Mouse (Mus musculus) C2C12 (cell line): ENCODE results near the gene Ankrd24. TPM values are rescaled to one million over a fixed set of nuclear protein-coding genes. Genes with fewer than 3 reads are reported as not detected.
A peak's percentile ranks its signal among the peaks of the same experiment; 100 is the strongest.

Experiments
- H3K27me3 ChIP-seq: one replicate; pipeline ENCODE4 v1.6.1; 2011; ENCODE audit not compliant: control insufficient read depth, insufficient read depth, insufficient read length
- H3K36me3 ChIP-seq: one replicate; pipeline ENCODE4 v1.6.1; 2011; ENCODE audit not compliant: control insufficient read depth, insufficient read depth
- H3K4me3 ChIP-seq: one replicate; pipeline ENCODE4 v1.5.1; 2011; ENCODE audit warnings: mild to moderate bottlenecking, control low read depth; ENCODE audit not compliant: poor library complexity, insufficient read depth, severe bottlenecking
- H3K79me2 ChIP-seq: one replicate; pipeline ENCODE4 v1.6.1; 2011; ENCODE audit not compliant: control insufficient read depth, insufficient read depth
- H3K79me3 ChIP-seq: one replicate; pipeline ENCODE4 v1.6.1; 2011; ENCODE audit warnings: low read depth, control low read depth
- H3ac ChIP-seq: one replicate; pipeline ENCODE3; 2011; ENCODE audit warnings: low read depth; ENCODE audit not compliant: control insufficient read depth, insufficient read length
- CEBPB ChIP-seq: IDR thresholded peaks from one replicate; pipeline ENCODE4 v1.6.1; 2011; ENCODE audit warnings: low read depth, mild to moderate bottlenecking, control low read depth, moderate library complexity
- CTCF ChIP-seq: IDR thresholded peaks from one replicate; pipeline ENCODE4 v1.5.1; 2011; ENCODE audit not compliant: control insufficient read depth, insufficient read depth, insufficient read length
- FOSL1 ChIP-seq: IDR thresholded peaks from one replicate; pipeline ENCODE4 v1.8.0; 2011; ENCODE audit warnings: mild to moderate bottlenecking, low read length; ENCODE audit not compliant: poor library complexity, insufficient read depth, severe bottlenecking
- MAX ChIP-seq: IDR thresholded peaks from one replicate; pipeline ENCODE4 v1.6.1; 2011; ENCODE audit warnings: mild to moderate bottlenecking, control low read depth
- MYOD1 ChIP-seq: IDR thresholded peaks from one replicate; pipeline ENCODE4 v1.6.1; 2011; ENCODE audit warnings: low read depth; ENCODE audit not compliant: control insufficient read depth, insufficient read length
- MYOG ChIP-seq: IDR thresholded peaks from one replicate; pipeline ENCODE4 v1.6.1; 2011; ENCODE audit not compliant: control insufficient read depth, insufficient read length; ENCODE audit errors: extremely low read depth
- USF1 ChIP-seq: IDR thresholded peaks from one replicate; pipeline ENCODE4 v1.6.1; 2011; ENCODE audit warnings: low read depth, mild to moderate bottlenecking, control low read depth, moderate library complexity
- polyA plus RNA-seq: library from polyadenylated mRNA; unstranded; fragments of >200 nt; fragmentation: generic; extraction: Trizol; gene quantifications from one replicate; pipeline ENCODE4 v1.2.1, GENCODE M21; 2012; ENCODE audit warnings: missing spikeins

Ankrd24 gene
- polyA plus RNA-seq, 1 experiment: 8.5 TPM

DNA sequence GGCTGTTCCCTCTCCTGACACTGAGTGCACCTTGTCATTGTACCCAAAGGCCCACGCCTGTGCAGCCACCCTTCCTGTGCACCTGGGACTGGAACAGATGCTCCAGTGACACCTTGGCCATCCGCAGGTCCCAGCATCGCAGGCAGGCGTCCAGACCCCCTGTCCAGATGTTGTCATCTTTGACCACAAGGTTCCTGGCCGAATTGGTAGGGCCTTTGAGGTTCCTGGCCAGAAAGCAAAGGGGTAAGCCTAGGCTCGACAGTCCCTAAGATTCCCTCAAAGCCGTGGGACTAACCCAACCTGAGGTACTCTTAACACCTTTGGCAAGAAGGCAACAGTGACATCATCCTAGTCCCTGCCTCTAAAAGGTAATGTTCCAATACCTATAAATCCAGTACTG, 35.7 kb upstream of the Ankrd24 start:
- no peaks in the 10 kb centered on the region for H3K27me3 ChIP-seq
- no peaks in the 10 kb centered on the region for H3K79me3 ChIP-seq
- no peak overlapping the region for H3ac ChIP-seq
- H3K36me3 ChIP-seq: no peaks in the 10 kb centered on the region
- no peak for TF ChIP-seq MYOD1
- TF ChIP-seq MYOG: no peak
- TF ChIP-seq CEBPB: no peak
- TF ChIP-seq FOSL1: no peak
- H3K79me2 ChIP-seq: no peaks in the 10 kb centered on the region
- no peak overlapping the region for H3K4me3 ChIP-seq

DNA sequence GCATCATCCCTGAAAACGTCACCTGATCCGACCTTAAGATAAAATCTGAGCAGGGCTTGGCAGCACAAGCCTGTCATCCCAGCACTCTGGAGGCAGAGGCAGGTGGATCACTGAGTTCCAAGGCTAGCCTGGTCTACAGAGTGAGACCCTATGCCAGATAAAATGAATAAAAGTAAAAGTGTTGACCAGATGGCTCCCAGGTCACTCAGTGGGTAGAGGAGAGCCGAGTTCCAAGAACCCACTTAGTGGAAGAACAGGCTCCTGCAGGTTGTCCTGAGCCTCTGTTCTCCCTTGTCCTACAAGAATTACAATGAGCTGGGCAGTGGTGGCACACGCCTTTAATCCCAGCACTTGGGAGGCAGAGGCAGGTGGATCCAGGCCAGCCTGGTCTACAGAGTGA, 35.1 kb upstream of the Ankrd24 start:
- H3K36me3 ChIP-seq: no peaks in the 10 kb centered on the region
- TF ChIP-seq MYOG: no peak
- no peak for TF ChIP-seq FOSL1
- TF ChIP-seq CTCF: no peak
- no peak for TF ChIP-seq MYOD1
- no peak for TF ChIP-seq MAX
- no peak for TF ChIP-seq USF1
- TF ChIP-seq CEBPB: no peak
- H3K4me3 ChIP-seq: no peak overlapping the region
- no peaks in the 10 kb centered on the region for H3K79me3 ChIP-seq
- H3ac ChIP-seq: no peak overlapping the region
- H3K79me2 ChIP-seq: no peaks in the 10 kb centered on the region
- H3K27me3 ChIP-seq: no peaks in the 10 kb centered on the region

GRCm38 (mm10) chr10:81593935-81594334, 34.4 kb upstream of the Ankrd24 start:
- Histone ChIP-seq H3K79me2 (no peaks in the 10 kb centered on the region), H3K4me3 (no peak overlapping the region), H3K79me3 (no peaks in the 10 kb centered on the region), H3K27me3 (no peaks in the 10 kb centered on the region), H3K36me3 (no peaks in the 10 kb centered on the region), H3ac (no peak overlapping the region)
- no peak for TF ChIP-seq USF1
- TF ChIP-seq MYOG: no peak
- no peak for TF ChIP-seq MAX
- no peak for TF ChIP-seq MYOD1
- no peak for TF ChIP-seq CTCF
- TF ChIP-seq CEBPB: no peak
- TF ChIP-seq FOSL1: no peak

DNA sequence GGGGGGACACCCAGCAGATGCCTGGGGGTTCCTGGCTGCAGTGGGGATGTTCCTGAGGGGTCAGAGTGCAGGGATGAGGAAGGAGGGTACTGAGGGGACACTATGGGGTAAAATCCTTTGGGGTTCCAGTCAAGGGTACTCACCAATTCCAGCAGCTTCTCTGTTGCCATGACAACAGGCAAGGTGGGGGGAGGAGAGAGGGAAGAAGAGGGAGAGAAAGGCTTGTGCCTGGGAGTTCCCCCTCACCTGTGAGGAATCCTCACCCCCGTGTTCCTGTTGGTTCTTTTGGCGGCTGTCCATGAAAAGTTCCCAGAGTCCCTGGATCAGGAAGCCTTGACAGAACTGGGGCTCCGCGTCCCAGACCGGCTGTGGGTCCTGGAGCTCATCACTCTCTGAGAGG, 32.7 kb upstream of the Ankrd24 start:
- no peak overlapping the region for H3K4me3 ChIP-seq
- TF ChIP-seq MYOG (no peak), FOSL1 (no peak), MAX (no peak), CTCF (no peak), MYOD1 (no peak)
- H3ac ChIP-seq: no peak overlapping the region
- H3K27me3 ChIP-seq: no peaks in the 10 kb centered on the region
- H3K79me3 ChIP-seq: no peaks in the 10 kb centered on the region
- H3K79me2 ChIP-seq: no peaks in the 10 kb centered on the region
- H3K36me3 ChIP-seq: no peaks in the 10 kb centered on the region

DNA sequence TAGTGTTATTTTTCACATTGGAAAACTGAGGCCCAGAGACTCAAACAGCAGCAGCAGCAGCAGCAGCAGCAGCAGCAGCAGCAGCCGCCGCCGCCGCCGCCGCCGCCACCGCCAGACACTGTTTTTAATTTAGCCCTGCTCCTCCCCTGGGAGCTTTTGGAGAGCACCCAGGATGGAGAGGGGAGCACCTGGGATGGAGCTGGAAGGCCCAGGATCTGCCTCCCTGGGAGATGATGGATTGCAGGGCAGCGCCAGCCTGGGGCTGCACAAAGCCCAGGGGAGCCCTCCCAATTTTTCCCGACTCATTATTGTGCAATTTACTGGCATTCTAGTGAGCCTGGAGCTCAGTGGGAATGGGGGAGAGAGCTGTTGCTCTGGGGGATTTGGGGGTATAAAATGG, 31.7 kb upstream of the Ankrd24 start:
- Histone ChIP-seq H3K79me2 (no peaks in the 10 kb centered on the region), H3K79me3 (no peaks in the 10 kb centered on the region), H3ac (no peak overlapping the region), H3K4me3 (no peak overlapping the region), H3K36me3 (no peaks in the 10 kb centered on the region), H3K27me3 (no peaks in the 10 kb centered on the region)
- TF ChIP-seq MYOG (no peak), MAX (no peak), USF1 (no peak), FOSL1 (no peak), CEBPB (peak; percentile 94)

DNA sequence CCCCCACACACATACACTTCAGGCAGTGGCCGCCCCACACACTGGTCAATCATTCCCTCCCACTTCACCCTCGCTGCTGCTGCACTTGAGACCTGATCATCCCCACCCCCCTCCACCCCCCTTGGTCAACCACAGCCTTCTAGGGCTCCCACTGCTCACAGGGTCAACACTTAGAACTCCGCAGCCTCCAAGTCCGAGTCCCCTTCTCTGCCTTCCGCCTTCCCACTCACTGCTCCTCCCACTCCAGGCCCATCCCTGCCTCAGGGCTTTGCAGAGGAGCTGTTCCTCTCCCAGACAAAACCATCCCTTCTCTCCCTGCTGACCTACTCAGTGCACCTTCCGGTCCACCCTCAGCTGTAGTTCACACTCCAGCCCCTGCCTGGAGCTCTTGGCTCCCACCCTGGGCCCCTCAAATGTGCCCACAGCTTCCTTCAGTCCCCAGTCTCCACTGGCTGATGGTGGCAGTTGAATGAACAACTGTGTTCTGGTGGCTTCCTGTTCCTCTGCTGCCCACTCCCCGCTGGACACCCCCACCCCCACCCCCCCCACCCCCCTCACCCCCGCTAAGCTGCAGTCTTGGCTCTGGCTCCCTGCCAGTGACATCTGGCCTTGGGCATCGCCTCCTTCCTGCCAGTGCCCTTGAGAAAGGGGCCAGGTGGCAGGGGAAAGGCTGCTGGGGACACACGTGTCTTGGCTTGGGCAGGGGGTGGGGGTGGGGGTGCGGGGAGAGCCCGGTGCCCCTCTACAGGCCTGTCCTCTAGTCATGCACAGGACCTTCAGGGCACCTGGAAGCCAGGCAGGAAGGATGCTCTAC, 31.0 kb upstream of the Ankrd24 start:
- Histone ChIP-seq H3ac (peak overlapping the region; percentile 35), H3K36me3 (no peaks in the 10 kb centered on the region)

More for the DNA sequence above, 31.0 kb upstream of the Ankrd24 start:
- H3K79me2 ChIP-seq: no peaks in the 10 kb centered on the region
- no peak overlapping the region for H3K4me3 ChIP-seq
- TF ChIP-seq FOSL1: no peak
- H3K27me3 ChIP-seq: no peaks in the 10 kb centered on the region
- H3K79me3 ChIP-seq: no peaks in the 10 kb centered on the region
